15 mouse cellular contexts compared by ENCODE assay signal in the genomic region with DNA sequence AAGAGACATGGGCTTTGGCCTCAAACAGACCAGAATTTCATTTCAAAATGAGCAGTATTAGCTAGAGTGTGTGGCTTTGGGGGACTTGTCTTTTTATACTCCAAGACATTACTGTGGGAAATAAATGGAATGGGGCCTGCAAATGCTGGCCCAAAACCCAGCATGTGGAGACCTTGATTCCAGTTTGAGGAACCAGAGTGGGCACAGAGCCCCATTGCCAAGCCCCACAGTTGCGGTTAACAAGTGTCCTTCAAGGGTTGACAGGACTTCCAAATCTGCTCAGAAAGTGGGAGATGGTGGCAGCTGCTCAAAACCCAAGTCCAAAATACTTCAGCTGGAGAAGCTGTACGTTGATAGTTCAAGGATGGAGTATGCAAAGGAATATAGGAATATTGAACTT. TPM values are rescaled to one million over a fixed set of nuclear protein-coding genes. Genes with fewer than 3 reads are reported as not detected.
DNase-seq lines count a peak whose midpoint lies in the region.
"Had no signal": no experiment of that assay in that cellular context is flagged by ENCODE, and none has a peak within 500 bp of the region (broad histone marks: within the 10 kb centered on the region; RNA-seq: fewer than 3 reads in every experiment).

No protein-coding gene starts in this region.

- peak; percentile 66 for DNase-seq in ovary, adult 18-20 months (ENCODE audit: low spot score)
- DNase-seq in ovary, postnatal 10 days (ENCODE audit: low spot score) = no peak
- DNase-seq in adrenal gland, postnatal 14 days = peak; percentile 34
- DNase-seq in ovary, postnatal 14 days (ENCODE audit: low spot score) = peak; percentile 0
- no peak for DNase-seq in embryo, embryonic 9.5 days (ENCODE audit: extremely low spot score)
- no peak for DNase-seq in heart, adult 18-20 months
- no peak for DNase-seq in layer of hippocampus, adult 9-11 months
- DNase-seq: cerebellum, adult 18-20 months; cerebellum, adult 9-10 months; cerebellum, postnatal 25 days; gastrocnemius, postnatal 10 days; gastrocnemius, postnatal 36 days; heart, postnatal 36 days had no signal

RNA-seq across cellular contexts. Expression of a gene that starts 36.3 kb away (rescaled TPM):
- 2.2 and 3.0 TPM in 2 replicates for total RNA-seq in adrenal gland, postnatal 14 days (2021)
- not detected for total RNA-seq in heart, adult 18-20 months (2021)
- total RNA-seq: gastrocnemius, adult 18-20 months; granulocyte monocyte progenitor cell, adult 5-6 weeks had no signal

Comparison
In these comparisons a context has a peak if more than half of its experiments do, and no peak if none do; other contexts are left out.
1. DNase-seq: peak in ovary, adult 18-20 months (single experiment), adrenal gland, postnatal 14 days (single experiment) and ovary, postnatal 14 days (single experiment); none in ovary, postnatal 10 days (single experiment), embryo, embryonic 9.5 days (single experiment), heart, adult 18-20 months (0 of 2) and layer of hippocampus, adult 9-11 months (single experiment).